Mouse (Mus musculus) thymus, postnatal 4 days (tissue): ENCODE data around the gene Izumo2.
A peak's percentile ranks its signal among the peaks of the same experiment; 100 is the strongest.
"Not testable (repeated sequence)": the region's sequence is repeated elsewhere in the genome, so short reads cannot be mapped to it uniquely, and the experiment has no call there.

Experiments used
- DNase-seq: peaks from one replicate; pipeline ENCODE4 v3.0.0; 2021

Izumo2 gene

DNA sequence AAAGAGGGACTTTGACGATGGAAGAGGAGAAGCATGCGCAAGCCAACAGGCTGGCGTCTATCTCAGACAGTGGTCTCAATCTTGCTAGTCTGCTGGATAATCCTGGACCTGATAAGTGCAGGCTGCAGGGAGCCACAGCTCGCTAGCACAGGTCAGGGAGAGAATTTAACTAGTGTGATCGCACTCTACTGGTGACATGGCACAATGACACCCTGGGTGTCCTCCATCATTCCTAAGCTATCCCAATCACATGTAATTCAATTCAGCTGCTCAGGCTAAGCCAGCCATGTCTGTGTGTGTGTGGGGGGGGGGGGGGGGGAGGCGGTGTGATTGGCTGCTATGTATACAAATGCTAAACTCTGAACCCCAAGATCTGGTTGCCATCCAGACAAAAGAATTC, 6.6 kb upstream of the Izumo2 start:
- peak; percentile 20 for DNase-seq

- DNase-seq, result no peak
Measured at GRCm38 (mm10) chr7:44702985-44703384, 5.6 kb upstream of the Izumo2 start.

GRCm38 (mm10) chr7:44704363-44704762, 4.2 kb upstream of the Izumo2 start:
- DNase-seq, result peak; percentile 54

- no peak for DNase-seq
Measured at GRCm38 (mm10) chr7:44705086-44705485, 3.5 kb upstream of the Izumo2 start.

- no peak for DNase-seq
Measured at GRCm38 (mm10) chr7:44706322-44706721, 2.2 kb upstream of the Izumo2 start.

- DNase-seq, result no peak
Measured at GRCm38 (mm10) chr7:44707169-44707675, 1.3 kb upstream of the Izumo2 start.

GRCm38 (mm10) chr7:44708093-44708492, 449 bp upstream of the Izumo2 start:
- DNase-seq, result not testable (repeated sequence)

DNA sequence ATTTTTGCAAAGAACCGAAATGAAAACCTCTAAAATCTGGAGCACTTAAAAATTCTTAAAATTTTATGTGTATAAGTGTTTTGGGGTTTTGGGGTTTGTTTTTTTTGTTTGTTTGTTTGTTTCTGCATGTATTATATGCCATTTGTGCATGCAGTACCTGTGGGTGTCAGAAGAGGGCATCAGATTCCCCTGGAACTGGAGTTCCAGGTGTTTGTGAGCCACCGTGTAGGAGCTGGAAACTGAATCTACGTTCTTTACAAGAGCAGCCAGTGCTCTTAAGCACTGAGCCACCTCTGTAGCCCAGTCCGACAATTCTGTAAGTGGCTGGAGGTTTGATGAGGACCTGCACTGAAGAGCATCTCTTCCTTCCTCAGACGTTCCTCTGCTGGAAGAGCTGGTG, 1.3 kb downstream of the Izumo2 start:
- DNase-seq, result no peak

GRCm38 (mm10) chr7:44722058-44722457, 13.5 kb downstream of the Izumo2 start:
- no peak for DNase-seq

- peak; percentile 40 for DNase-seq
Measured at GRCm38 (mm10) chr7:44724316-44724715, 15.8 kb downstream of the Izumo2 start.

GRCm38 (mm10) chr7:44726343-44726742, 17.8 kb downstream of the Izumo2 start:
- no peak for DNase-seq

GRCm38 (mm10) chr7:44727151-44727550, 18.6 kb downstream of the Izumo2 start:
- no peak for DNase-seq

DNA sequence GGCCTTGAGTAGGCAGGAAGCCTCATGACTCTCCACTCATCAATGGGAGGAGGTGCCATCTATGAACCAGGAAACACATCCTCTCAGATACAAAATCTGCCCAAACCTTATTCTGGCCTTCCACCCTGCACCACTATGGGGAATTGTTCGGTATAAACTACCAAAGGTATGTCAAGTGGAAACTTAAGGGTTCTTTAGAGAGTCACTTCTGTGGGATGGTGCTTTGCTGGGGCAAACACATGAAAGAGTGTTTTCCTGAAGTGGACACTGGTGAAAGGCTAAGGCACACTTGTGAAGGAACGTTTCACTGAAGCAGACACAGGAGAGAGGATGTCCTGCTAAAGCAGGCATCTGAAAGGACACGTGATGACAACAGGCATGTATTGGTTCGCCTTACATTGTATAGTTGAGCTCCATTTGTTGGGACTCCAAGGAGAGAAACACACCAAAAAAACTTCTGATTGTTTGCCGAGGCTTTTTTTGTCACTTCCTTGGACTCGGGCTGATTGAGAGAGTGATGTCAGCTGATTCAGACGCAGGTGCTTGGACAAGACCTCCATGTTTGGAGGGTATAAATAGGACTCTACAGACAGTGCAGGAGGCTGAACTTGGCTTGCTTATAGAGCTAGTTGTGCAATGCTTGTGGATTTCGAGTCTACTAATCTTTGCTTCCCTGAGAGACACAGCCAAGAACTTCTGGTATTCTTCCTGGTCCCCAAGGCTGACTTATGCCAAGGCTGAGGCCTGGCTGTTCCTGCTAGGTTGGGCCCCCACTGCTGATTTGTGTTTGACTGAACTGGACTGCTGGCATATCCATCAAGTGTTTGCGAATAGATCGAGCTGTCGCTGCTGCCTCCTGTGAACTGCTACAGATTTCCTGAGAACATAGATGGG, 19.8 kb downstream of the Izumo2 start:
- no peak for DNase-seq

GRCm38 (mm10) chr7:44733723-44734122, 25.2 kb downstream of the Izumo2 start:
- no peak for DNase-seq

DNA sequence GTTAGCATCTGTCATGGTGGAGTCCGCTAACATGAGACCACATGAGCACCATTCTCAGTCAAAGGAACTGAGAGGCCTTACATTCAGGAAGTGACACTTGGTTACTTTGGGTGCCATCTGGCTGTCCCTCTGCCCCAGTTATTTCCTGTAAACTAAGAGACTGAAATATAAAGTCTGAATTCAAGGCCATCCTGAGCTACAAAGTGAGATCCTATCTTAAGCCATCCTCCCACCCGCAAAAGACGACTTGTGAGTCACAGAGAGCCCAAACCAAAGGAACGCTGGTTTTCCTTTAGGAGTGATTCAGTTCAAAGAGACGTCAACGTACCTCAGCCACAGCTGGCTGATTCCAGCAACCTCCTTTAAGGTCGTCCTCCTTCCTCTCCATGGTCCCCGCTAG, 32.8 kb downstream of the Izumo2 start:
- DNase-seq, result peak; percentile 20

- DNase-seq, result no peak
Measured at GRCm38 (mm10) chr7:44744270-44744669, 35.7 kb downstream of the Izumo2 start.

GRCm38 (mm10) chr7:44745076-44745475, 36.5 kb downstream of the Izumo2 start:
- DNase-seq, result peak; percentile 90

DNA sequence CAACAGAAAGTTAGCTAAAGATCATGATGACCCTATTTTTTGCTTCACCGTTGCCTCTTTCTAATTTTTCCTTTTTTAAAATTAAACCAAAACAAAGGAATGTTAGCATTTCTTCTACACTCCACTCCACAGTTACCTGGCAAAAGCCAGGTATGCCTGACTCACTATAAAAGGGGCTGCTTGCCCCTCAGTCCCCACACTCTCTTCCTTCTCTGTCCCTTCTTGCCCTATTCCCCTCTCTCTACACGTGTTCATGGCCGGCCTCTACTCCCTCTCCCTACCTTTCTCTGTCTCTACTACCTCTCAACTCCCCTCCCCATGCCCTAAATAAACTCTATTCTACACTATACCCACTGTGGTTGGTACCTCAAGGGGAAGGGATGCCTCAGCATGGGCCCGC, 38.6 kb downstream of the Izumo2 start:
- no peak for DNase-seq

DNA sequence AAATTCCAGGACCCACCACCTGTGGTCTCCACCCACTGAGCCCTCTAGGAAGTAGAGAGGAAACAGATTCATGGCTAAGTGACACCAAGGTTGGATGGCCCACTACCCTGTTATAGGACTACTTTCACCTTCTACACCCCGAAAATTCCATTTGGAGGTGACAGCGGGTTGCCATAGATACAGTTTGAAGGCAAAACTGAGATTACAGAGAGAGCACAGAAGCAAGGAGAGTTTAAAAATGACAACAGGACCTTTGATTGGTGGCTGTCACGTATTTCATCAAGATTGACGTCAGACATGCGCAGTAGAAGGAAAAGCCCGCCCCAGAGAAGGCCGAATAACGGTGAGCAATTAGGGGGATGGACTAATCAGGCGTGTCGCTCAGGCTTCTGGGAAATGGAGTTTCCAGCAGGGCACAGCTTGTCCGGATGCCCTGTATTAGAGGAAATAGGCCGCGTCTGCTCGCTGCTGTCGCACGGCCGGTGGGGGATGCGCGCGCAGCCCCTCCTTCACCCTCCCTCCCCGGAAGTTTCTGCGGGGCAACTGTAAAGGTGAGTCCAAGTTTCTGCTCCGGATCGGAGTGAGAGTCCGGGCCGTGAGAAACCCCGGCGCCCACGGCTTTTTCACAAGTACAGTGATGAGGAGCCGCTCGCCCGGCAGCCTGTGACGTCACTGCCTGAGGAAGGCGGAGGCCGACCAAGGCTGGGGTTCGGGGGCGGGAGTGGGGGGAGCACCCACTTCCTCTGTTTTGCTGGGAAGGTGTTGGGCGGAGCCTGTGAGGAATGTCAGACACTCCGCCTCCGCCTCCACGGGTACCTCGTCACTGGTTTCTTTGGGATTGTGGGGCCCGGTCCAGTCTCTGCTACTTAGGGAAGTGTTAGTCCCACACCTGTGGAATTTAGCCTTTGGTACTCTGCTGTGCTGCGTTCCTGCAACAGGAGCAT, 39.8 kb downstream of the Izumo2 start, which contains the start of gene Vrk3:
Gene Vrk3 (plus strand): TSS at position 313 of the 944 bp plus-strand sequence.
- DNase-seq, result peak; percentile 91

- not testable (repeated sequence) for DNase-seq
Measured at GRCm38 (mm10) chr7:44750950-44751349, 42.4 kb downstream of the Izumo2 start, which contains the start of gene Zfp473. TSS of gene Zfp473 (minus strand) at chr7:44751050.

- no peak for DNase-seq
Measured at GRCm38 (mm10) chr7:44757164-44757563, 48.6 kb downstream of the Izumo2 start.

DNA sequence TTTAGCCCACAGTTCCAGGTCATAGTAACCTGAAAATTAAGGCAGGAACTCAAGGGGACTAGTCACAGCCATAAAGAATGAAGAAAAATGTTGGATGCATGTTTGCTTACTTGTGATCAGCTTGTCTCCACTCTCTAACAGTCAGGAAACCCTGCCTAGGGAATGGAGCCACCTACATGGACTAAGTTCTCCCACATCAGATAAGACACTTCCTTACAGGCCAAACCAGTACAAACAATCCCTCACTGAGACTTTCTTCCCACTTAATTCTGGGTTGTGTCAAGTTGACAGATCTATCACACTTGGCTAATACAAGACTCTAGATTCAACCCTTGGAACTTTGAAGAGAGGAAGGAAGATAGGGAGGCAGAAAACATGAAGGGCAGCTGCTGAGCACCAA, 51.8 kb downstream of the Izumo2 start:
- DNase-seq, result no peak

- DNase-seq, result no peak
Measured at GRCm38 (mm10) chr7:44768129-44768528, 59.6 kb downstream of the Izumo2 start.
